Mouse (Mus musculus) gastrocnemius, postnatal 14 days (tissue): Measurements from ENCODE around the gene Fam19a3. TPM values are rescaled to one million over a fixed set of nuclear protein-coding genes. Genes with fewer than 3 reads are reported as not detected.

Source experiments
- DNase-seq: peaks from one replicate; pipeline ENCODE4 v3.0.0; 2021; ENCODE audit warnings: mixed read lengths
- intact Hi-C: fragments of 180-260 bp; cut with DNase I; formaldehyde crosslinking; loops from one replicate; pipeline ENCODE4 v1.15.1; 2025; ENCODE audit warnings: low total_unique reads
- total RNA-seq, 2 experiments: library from RNA; stranded (reverse); gene quantifications; 2 replicates each; pipeline ENCODE4 v1.2.3; 2021

Fam19a3 gene
- total RNA-seq, 2 experiments from 2014 or later = 3.2 to 4.0 TPM

DNA sequence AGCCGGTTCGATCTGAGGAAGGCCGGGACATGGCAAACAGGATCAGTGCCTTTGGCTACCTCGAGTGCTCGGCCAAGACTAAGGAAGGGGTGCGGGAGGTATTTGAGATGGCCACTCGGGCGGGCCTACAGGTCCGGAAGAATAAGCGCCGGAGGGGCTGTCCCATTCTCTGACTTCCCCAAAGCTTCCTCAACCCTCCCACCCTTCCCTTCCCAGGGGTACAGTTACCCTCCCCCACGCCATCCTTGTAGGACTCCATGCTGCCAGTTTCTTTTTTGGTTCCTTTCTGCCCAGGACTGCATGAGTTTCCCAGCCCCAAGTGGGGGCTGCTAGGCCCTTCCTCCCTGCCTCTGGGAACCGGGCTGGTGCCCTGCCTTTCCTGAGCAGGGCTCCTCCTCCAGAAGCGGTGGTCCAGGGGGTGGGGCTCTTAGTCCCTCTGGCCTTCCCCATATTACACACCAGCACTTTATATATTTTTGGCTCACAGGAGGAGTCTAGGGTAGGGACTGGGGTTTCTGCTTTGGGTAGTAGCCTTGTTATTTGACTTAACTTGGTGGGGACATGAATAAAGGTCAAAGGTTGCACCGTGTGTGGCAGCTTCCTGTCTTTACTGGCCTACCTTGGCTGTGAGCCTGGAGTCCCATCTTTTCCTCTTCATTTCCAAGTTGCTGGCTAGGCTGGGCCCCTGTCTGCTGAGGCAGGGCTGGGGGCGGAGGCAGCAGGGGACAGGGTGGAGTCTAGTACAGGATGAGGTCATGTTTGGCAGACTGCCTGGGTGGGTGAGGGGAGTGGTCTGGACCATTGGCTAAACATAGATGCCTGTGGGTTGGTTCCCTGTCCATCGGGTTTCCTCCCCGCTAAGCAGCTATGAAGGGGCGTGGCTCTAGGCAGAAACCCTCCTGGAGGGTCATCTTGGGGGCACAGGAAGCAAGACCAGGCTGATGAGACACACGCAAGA is 12.5 kb upstream of the Fam19a3 start:
- DNase-seq = peak; percentile 94
- intact Hi-C loops = loop anchor here (5.0 kb wide), 1 partner anchor 68 kb away; the partner anchor contains the start of genes Capza1 and St7l

DNA sequence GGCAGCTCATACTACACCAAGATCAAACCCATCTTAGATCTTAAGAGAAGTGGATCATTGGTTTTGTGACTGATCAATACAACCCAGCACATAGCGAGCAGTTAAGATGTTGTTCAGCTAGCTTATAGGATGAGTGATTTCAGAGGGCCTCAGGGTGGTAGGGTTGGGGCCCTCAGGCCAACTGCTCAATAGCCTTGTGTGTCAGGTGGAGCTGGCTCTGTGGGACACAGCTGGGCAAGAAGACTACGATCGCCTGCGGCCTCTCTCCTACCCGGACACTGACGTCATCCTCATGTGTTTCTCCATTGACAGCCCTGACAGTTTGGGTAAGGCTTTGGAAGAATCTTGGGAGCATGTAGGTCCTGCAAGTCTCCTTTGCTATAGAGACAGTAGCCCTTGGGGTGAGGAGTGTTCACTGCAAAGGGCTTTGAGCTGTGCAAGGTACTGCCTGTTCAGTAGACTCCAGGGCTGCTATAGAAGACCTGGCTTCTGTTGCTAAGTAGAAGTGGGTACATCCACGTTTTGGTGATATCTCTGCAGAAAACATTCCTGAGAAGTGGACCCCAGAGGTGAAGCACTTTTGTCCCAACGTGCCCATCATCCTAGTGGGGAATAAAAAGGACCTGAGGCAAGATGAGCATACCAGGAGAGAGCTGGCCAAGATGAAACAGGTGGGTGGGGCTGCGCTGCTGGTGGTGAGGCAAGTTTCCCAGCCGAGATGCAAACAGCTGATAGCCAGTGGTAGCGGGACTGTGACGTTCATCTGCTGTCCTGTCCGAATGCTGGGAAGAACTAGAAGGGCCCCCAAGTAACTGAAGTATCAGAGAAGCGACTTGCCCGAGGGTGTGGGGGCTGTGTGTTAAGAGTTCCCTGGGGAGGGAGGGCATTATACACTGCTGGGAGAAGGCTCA is 11.0 kb upstream of the Fam19a3 start:
- no peak for DNase-seq
- intact Hi-C loops = loop anchor here (5.0 kb wide), 1 partner anchor 70 kb away; the partner anchor contains the start of genes Capza1 and St7l

DNA sequence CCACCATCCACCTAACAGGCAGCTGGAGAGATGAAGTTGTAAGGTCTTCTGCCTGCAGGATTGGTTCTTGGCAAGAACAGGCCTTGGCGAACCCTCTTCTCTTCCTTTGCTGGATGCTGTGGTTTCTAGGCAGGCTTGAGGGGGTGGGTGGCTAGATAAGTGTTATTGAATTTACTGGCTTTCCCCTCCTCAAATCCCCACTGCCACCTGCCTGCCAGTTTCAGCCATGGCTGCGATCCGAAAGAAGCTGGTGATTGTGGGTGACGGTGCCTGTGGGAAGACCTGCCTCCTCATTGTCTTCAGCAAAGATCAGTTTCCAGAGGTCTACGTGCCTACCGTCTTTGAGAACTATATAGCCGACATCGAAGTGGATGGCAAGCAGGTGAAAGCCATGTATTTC is 10.0 kb upstream of the Fam19a3 start:
- intact Hi-C loops = loop anchor here (5.0 kb wide), 1 partner anchor 71 kb away; the partner anchor contains the start of genes Capza1 and St7l
- DNase-seq = no peak

DNA sequence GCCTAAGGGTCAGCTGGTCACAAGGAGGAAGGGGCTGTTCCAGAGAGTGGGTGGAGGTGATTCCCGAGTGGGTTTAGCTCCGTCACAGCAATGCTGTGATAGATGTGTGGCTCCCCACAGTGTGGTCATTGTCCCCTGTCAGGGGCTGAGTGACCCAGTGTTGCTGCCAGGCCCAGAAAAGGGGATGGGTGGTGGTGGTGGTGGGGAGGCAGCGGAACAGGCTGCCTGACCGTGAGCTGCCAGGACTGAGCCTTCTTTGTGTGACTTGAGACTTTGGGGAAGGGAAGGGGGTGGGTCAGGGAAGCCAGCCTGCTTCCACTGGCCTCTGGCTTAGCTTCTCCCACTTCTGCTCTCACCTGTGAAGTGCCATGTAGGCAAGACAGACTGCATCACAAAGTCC is 9.4 kb upstream of the Fam19a3 start:
- intact Hi-C loops = loop anchor here (5.0 kb wide), 1 partner anchor 71 kb away; the partner anchor contains the start of genes Capza1 and St7l
- DNase-seq = no peak

DNA sequence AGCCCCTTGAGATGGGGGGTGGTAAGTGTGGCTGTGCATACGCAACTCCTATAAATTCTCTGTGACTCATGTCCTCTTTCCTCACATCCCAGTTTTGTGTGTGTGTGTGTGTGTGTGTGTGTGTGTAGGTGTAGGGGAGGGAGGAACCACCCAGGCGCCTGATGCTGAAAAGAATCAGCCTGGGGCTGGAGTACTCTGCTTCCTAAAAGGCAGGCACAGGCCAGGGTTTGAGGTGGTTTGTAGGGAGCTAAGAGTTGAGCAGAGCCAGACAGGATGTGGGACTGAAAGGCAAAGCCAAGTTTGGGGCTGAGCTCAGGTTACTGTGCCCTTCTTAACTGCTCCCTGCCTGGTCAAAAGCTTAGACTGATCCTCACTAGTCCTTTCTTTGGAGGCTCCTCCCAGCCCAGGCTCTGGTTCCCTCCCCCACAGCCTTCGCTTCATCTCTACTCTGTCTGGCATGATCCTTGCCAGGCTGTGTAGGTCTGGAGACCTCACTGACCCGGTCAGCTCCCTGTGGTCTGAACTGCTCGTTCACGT is 8.8 kb upstream of the Fam19a3 start:
- intact Hi-C loops = loop anchor here (5.0 kb wide), 1 partner anchor 72 kb away; the partner anchor contains the start of genes Capza1 and St7l
- DNase-seq = peak; percentile 45

DNA sequence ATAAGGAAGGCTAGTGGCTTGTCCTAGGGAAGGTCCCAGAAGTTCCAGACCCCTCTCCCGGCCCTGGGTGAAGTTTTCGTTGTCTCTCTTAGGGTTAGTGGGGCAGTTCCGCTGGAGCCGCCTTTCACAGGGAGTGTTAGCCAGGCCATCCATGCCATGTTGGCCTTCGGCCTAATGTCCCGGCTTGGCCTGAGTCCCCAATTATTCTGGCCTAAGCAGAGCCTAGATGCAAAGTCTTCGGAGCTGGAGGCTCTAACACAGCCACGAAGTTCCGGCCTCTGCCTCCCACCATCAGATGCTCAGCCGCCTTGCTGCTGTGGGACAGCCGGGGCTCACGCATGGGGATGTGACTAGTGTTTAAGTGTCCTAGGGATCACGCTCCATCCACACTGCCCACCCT is 8.2 kb upstream of the Fam19a3 start:
- intact Hi-C loops = loop anchor here (5.0 to 10.0 kb wide), 2 partner anchors 72 to 175 kb away; partner anchors contain the start of genes Capza1, St7l and Wnt2b
- peak; percentile 55 for DNase-seq

DNA sequence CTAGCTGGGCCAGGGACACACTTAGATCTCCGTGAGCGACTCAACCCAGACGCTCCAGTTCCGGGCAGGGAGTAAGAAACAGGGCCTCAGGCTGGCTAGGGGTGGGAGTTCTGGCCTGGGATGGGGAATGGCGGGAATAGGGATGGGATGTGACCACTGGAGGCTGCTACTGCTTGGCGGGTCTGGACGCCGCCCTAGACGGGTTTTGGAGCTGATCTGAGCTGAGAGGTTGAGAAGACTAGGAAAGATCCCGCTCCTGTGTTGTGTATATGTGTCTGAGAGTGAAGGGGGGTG is 7.6 kb upstream of the Fam19a3 start:
- peak; percentile 27 for DNase-seq
- intact Hi-C loops = loop anchor here (10.0 kb wide), 1 partner anchor 176 kb away; the partner anchor contains the start of gene Wnt2b

DNA sequence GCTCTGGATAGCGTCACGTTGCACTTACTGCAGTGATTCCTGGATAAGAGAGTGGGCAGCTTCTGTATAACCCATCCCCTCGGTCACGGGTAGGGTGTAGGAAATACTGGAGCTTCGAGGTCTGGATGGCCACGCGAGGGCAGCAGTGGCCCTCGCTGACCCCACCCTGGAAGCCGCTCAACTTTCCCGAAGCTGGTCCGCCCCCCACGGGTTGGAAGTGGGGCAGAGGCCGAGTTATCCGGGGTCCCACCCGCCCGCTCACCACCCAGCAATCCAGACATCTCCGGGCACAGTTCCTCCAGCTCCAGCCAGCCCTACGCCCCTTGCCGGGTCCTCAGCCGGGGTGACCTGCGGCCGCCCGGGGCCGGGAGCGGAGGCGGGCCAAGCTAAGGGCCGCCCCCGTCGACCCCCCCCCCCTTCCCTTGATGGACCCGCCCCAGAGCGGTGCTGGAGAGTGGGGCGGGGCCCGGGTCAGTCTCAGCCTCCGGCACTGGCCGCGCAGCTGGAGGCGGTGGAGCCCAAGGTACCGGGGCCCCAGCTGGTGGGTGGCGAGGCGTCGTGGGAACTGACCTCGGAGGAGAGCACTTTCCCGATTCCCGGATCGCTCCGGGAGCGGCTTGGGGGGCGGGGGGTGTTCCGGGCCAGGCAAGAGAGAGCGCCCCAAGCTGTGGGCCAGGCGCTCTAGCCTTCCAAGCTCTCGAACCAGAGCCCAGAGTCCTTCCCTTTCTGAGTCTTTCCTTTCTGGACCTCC is 7.1 kb upstream of the Fam19a3 start:
- peak; percentile 89 for DNase-seq
- intact Hi-C loops = loop anchor here (10.0 kb wide), 1 partner anchor 176 kb away; the partner anchor contains the start of gene Wnt2b

DNA sequence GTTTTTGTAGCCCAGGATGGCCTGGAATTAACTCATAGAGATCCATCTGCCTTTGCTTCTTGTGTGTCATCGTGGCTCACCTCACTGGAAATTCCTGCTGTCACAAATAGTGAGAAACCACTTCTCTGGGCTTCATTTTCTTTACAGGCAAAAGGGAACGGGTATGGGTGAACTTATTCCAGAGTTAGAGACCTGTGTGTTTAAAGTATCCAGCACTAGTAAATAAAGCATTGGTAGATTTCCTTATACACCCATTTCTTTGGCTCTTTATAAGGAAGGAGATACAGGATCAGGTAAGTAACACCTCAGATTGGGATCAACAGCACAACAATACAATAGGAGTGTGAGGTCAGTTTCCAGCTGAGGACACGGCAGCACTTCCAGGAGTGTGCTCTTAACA is 6.4 kb upstream of the Fam19a3 start, which contains the start of gene Rhoc:
Gene Rhoc (plus strand): TSS at position 301 of the 400 bp plus-strand sequence.
- no peak for DNase-seq
- intact Hi-C loops = loop anchor here (10.0 kb wide), 1 partner anchor 177 kb away; the partner anchor contains the start of gene Wnt2b

DNA sequence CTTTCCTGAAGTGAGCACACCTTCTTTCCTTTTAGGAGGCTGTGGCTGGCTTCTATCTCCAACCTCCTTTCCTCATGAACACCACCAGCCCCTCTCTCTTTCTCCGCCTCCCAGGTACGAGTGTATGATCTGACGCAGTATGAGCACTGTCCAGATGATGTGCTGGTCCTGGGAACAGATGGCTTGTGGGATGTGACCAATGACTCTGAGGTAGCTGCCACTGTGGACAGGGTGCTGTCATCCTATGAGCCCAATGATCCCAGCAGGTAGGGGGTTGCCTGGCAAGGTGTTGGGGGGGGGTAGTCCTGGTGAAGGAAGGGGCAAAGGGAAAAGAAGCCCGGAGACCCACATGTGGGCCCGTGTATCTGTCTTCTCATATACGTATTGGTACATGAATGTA is 3.6 kb upstream of the Fam19a3 start:
- no peak for DNase-seq
- intact Hi-C loops = loop anchor here (10.0 kb wide), 1 partner anchor 180 kb away; the partner anchor contains the start of gene Wnt2b

DNA sequence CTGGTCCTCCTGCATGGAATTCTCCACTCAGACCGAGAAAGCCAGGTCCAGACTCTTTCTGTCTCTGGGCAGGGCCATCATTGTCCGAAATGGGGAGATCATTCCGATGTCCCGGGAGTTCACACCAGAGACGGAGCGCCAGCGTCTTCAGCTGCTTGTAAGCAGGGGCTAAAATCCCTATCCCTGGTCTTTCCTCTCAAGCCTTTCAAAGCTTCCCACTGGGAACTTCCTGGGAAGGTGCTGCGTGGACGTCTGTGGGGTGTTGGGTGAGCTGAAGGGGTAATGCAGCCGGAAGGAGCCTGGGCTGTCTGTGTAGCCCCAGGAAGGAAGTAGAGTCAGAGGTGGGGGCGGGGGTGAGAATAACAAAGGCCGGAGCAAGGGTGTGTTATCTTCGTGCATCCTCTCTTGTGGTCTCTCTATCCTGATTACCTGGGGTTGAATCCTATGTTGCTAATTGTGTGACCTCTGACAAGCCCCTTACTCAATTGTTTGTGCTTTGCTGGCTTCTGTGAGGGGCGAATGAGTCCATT is 2.4 kb upstream of the Fam19a3 start:
- DNase-seq = no peak
- intact Hi-C loops = loop anchor here (10.0 kb wide), 1 partner anchor 181 kb away; the partner anchor contains the start of gene Wnt2b

DNA sequence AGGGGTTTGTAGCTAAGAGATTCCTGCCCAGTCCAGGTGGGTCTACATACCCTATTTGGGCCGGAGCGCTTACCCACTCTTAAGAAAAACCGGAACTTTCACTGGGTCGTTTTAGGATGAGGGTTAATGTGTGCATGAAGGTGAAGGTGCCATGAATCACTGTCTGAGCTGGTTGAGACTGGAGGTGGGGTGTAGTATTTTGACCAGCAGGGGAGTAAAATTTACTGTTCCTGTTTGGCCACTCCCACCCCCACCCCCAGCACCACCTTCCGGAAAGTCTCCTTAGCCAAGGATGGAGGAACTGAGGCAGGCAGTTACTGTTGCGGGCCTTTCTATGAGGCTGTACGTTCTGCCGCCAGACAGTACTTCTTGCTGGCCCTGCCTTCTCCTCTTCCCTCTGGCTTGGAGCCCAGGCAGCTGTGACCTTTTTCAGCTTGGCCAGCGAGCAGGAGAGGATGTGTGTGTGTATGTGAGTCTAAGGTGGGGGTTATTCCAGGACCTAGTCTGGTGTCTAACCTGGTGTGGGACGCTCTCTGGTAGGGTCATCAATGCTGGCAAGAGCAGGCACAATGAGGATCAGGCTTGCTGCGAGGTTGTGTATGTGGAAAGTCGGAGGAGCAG is 531 bp upstream of the Fam19a3 start:
- DNase-seq = peak; percentile 84
- intact Hi-C loops = loop anchor here (10.0 kb wide), 1 partner anchor 183 kb away; the partner anchor contains the start of gene Wnt2b

DNA sequence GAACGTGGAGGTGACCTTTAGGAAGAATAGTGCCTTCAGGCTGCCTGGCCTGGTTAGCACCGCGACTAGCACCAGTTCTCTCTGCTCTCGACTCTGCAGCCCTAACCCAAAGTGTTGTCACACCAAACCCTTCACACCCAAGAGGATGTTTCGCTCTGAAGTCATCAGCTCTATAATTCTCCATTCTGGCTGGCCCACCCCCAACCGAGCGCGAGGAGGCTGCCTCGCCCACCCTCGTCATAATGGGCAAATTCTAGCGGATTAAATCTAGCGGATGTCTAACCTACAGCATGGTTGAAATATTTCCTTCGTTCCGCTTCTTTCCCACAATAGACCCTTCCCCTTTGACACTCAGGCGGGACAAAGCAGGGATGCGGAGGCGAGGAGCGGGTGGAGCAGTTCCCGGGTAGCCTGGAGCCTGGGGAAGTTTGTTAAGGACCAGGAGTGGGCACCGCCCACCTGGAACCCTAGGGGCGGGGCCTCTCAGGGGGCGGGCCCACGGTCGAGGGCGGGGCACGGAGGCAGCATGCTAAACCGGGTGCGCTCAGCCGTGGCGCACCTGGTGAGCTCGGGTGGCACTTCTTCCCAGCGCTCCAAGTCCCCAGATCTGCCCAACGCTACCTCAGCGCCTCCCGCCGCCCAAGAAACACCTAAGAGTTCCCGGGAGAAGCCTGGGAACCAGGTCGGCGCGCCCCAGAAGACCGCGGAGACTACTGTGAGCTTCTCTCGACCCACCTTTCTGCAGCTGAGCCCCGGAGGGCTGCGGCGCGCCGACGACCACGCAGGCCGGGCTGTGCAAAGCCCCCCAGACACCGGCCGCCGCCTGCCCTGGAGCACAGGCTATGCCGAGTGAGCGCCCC is 849 bp downstream of the Fam19a3 start, which contains the start of gene Ppm1j:
Gene Ppm1j (plus strand): TSS at position 496 of the 860 bp plus-strand sequence.
- peak; percentile 78 for DNase-seq
- intact Hi-C loops = loop anchor here (10.0 kb wide), 1 partner anchor 184 kb away; the partner anchor contains the start of gene Wnt2b

DNA sequence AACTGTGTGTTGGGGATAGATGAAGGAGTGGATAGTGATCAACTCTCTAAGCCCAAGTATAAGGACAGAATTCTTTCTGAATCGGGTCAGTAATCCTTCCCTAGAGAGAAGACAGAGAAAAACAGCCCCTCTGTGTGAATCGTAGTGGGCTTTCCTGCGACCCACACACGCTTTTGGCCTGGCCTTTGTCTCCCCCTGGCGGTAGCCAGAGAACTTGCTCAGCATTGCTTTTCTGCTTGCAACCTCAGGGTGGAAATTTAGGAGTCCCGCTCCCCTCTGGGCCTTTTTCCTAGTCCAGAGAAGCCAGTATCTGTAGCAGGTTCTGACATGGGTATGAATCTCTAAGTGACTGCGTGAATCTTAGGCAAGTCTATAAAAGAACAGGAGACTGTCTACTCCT is 1.7 kb downstream of the Fam19a3 start:
- DNase-seq = peak; percentile 63
- intact Hi-C loops = loop anchor here (5.0 to 10.0 kb wide), 3 partner anchors 68 to 285 kb away; partner anchors contain the start of genes 4930564D02Rik and Wnt2b

DNA sequence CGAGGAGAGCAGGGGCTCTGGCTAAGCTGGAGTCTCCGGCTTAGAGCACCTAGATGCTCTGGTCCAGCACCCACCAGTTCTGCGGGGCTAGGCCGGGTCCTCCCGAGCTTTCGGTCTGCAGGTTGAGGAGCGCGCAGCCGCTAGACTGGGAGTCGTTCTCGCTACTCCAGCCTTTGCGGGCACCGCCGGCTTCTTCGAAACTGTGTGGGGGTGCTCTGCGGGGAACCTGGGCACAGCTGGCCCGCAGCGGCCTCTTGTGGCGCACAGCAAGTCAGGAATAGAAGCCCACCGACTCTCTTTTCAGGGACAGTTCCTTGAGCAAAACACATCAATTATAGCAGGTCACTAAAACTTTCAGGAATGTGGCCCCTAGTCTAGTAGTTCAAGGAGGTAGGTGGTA is 4.3 kb downstream of the Fam19a3 start:
- DNase-seq = no peak
- intact Hi-C loops = loop anchor here (5.0 to 10.0 kb wide), 2 partner anchors 65 to 287 kb away; partner anchors contain the start of gene 4930564D02Rik

DNA sequence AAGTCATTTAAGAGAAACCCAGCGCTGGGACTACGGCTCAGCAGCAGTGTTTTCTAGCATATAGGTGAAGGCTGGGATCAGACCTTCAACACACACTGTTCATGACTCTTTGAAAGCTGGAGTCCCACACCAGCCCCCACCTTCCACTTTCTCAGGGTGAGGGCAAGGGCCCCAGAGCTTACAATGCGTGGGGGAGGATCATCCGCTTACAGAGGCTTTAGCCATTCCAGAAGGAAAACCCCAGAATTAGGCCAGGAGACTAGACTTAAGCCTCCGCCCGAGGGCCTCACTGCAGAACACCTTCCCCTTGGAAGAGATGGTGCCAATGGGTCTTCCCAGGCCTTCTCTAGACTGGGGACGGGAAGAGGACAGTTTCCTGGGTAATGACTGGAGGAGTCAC is 8.3 kb downstream of the Fam19a3 start:
- intact Hi-C loops = loop anchor here (10.0 kb wide), 1 partner anchor 292 kb away; the partner anchor contains the start of gene 4930564D02Rik
- no peak for DNase-seq
